In genomic region chr10:127666501-127667268, GRCm38 (mm10) we compare ENCODE assay signal across 8 mouse cellular contexts. TPM values are rescaled to one million over a fixed set of nuclear protein-coding genes. Genes with fewer than 3 reads are reported as not detected.
DNase-seq lines count a peak whose midpoint lies in the region; ATAC-seq lines count a peak whose summit lies in the region.

Gene Nemp1 (plus strand): TSS chr10:127666901.

- under 1% methylated on average over 68 of the region's 73 CpGs for WGBS in intestine, embryonic 14.5 days
- WGBS in limb, embryonic 10.5 days = 1% methylated on average over 69 of the region's 73 CpGs
- under 1% methylated on average over 63 of the region's 73 CpGs for WGBS in midbrain, embryonic 10.5 days

- H3K36me3 ChIP-seq in intestine, embryonic 14.5 days (ENCODE audit: control insufficient read depth, insufficient read depth, low read length) = peaks cover 13% of the 10 kb centered on the region; the same call in 1 of the 2 replicates
- H3K36me3 ChIP-seq in limb, embryonic 10.5 days = peaks cover 33% of the 10 kb centered on the region
- no peaks in the 10 kb centered on the region for H3K36me3 ChIP-seq in midbrain, embryonic 10.5 days

- peak; percentile 59 for ATAC-seq in intestine, embryonic 14.5 days (replicated peaks; ENCODE audit: low FRiP score, low TSS enrichment, low read depth)

- peak within 1 kb of the TSS; percentile 93 for H3K27ac ChIP-seq in intestine, embryonic 14.5 days (ENCODE audit: low read depth)
- peak within 1 kb of the TSS; percentile 97 for H3K27ac ChIP-seq in limb, embryonic 10.5 days
- H3K27ac ChIP-seq in midbrain, embryonic 10.5 days (replicated peaks) = peak within 1 kb of the TSS; percentile 82

- peak within 1 kb of the TSS; percentile 85 for H3K4me2 ChIP-seq in intestine, embryonic 14.5 days (ENCODE audit: low read length)

- intact Hi-C loops in gastrocnemius, postnatal 36 days (cut with DNase I) = no loop called here

- H3K9ac ChIP-seq in intestine, embryonic 14.5 days (ENCODE audit: low read length) = peak within 1 kb of the TSS; percentile 55

- peak; percentile 88 to 89 for DNase-seq in adrenal gland, adult 18-20 months (ENCODE audit: low spot score in 2 of 2)
- peak; percentile 80 for DNase-seq in embryo, embryonic 11 days
- peak; percentile 75 to 86 for DNase-seq in gastrocnemius, postnatal 36 days
- DNase-seq in intestine, embryonic 14.5 days (ENCODE audit: low spot score) = peak; percentile 84
- peak; percentile 87 for DNase-seq in limb, embryonic 10.5 days (ENCODE audit: low spot score)
- DNase-seq in midbrain, embryonic 10.5 days (ENCODE audit: low spot score) = peak; percentile 77
- peak; percentile 58 for DNase-seq in right cerebral cortex, postnatal 4 days
- DNase-seq in c-Kit-positive CD71-positive TER-119-positive erythroid progenitor cells, embryonic 14.5 days (ENCODE audit: low spot score) = no peak

- peaks cover 68% of the 10 kb centered on the region for H3K4me1 ChIP-seq in intestine, embryonic 14.5 days (replicated peaks; ENCODE audit: control insufficient read depth, insufficient read depth, low read length)
- peaks cover 85% of the 10 kb centered on the region for H3K4me1 ChIP-seq in limb, embryonic 10.5 days
- H3K4me1 ChIP-seq in midbrain, embryonic 10.5 days = peaks cover 69% of the 10 kb centered on the region

- H3K27me3 ChIP-seq in intestine, embryonic 14.5 days (replicated peaks; ENCODE audit: control insufficient read depth, insufficient read depth, low read length) = peaks cover 4% of the 10 kb centered on the region; the same call in 1 of the 2 replicates
- peaks cover 36% of the 10 kb centered on the region for H3K27me3 ChIP-seq in limb, embryonic 10.5 days (ENCODE audit: low read depth, poor library complexity, severe bottlenecking)
- H3K27me3 ChIP-seq in midbrain, embryonic 10.5 days (ENCODE audit: low read depth, poor library complexity, severe bottlenecking) = peaks cover 82% of the 10 kb centered on the region

- H3K9me3 ChIP-seq in intestine, embryonic 14.5 days (ENCODE audit: control insufficient read depth, low read length) = no peaks in the 10 kb centered on the region
- no peaks in the 10 kb centered on the region for H3K9me3 ChIP-seq in limb, embryonic 10.5 days (replicated peaks)
- H3K9me3 ChIP-seq in midbrain, embryonic 10.5 days (replicated peaks) = no peaks in the 10 kb centered on the region

- H3K4me3 ChIP-seq in intestine, embryonic 14.5 days (ENCODE audit: low read depth, low read length) = peak within 1 kb of the TSS; percentile 66
- H3K4me3 ChIP-seq in limb, embryonic 10.5 days = peak within 1 kb of the TSS; percentile 84
- peak within 1 kb of the TSS; percentile 75 for H3K4me3 ChIP-seq in midbrain, embryonic 10.5 days

RNA-seq across cellular contexts. Expression of gene Nemp1, which starts in this region (rescaled TPM):
- total RNA-seq in adrenal gland, adult 18-20 months (2021) = 1 to 10 TPM; 5.0 to 5.4 TPM
- 1 to 10 TPM; 1.9 to 2.1 TPM for total RNA-seq in gastrocnemius, postnatal 36 days (2021)
- polyA plus RNA-seq in intestine, embryonic 14.5 days (2014; fragmentation: Nextera tagmentation; extraction: Ambion mirVana) = 8.8 and 8.9 TPM in 2 replicates
- polyA plus RNA-seq in limb, embryonic 10.5 days (2016; fragmentation: Nextera tagmentation; extraction: Ambion mirVana) = 11.9 and 12.3 TPM in 2 replicates
- 9.0 TPM in 2 replicates for polyA plus RNA-seq in midbrain, embryonic 10.5 days (2016; fragmentation: Nextera tagmentation; extraction: Ambion mirVana)
